Comparison of ENCODE assay signal across 18 mouse cellular contexts in the genomic region with DNA sequence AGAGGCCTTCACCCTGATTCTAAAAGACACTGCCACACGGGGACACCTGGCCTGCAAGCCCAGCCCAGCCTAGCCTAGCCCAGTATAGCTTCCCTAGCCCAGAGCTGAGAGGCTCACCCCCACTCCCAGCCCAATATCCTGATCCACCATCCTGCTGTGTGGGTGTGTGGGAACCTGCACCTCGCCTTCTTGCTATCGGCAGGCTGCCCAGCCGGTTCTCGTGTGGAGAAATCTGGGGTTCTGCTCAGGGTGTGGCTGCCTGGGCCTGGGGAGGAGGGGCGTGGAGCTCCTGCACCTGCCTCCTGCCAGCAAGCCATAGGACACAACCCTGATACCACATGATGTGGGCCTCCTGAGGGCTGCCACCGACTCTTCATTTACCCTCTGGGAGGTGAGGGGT. TPM values are rescaled to one million over a fixed set of nuclear protein-coding genes. Genes with fewer than 3 reads are reported as not detected.
DNase-seq lines count a peak whose midpoint lies in the region; ATAC-seq lines count a peak whose summit lies in the region.
"Had no signal": no experiment of that assay in that cellular context is flagged by ENCODE, and none has a peak within 500 bp of the region (broad histone marks: within the 10 kb centered on the region; RNA-seq: fewer than 3 reads in every experiment).

No protein-coding gene starts in this region.

- no peaks in the 10 kb centered on the region for H3K27me3 ChIP-seq in forebrain, embryonic 14.5 days (replicated peaks; ENCODE audit: control insufficient read depth, insufficient read depth, low read length)
- H3K27me3 ChIP-seq in heart, embryonic 12.5 days (replicated peaks), result peaks cover 59% of the 10 kb centered on the region

- 84% methylated on average over 7 of the region's 7 CpGs for WGBS in forebrain, embryonic 14.5 days
- WGBS in heart, embryonic 12.5 days, result 77% methylated on average over 7 of the region's 7 CpGs

- no peaks in the 10 kb centered on the region for H3K9me3 ChIP-seq in forebrain, embryonic 14.5 days (replicated peaks; ENCODE audit: control insufficient read depth, low read length)
- H3K9me3 ChIP-seq in heart, embryonic 12.5 days (replicated peaks), result no peaks in the 10 kb centered on the region
- H3K9me3 ChIP-seq: neural tube, embryonic 15.5 days had no signal

- H3K4me3 ChIP-seq in forebrain, embryonic 14.5 days (ENCODE audit: low read depth, low read length), result no peak overlapping the region
- no peak overlapping the region for H3K4me3 ChIP-seq in heart, embryonic 12.5 days
- H3K4me3 ChIP-seq: neural tube, embryonic 15.5 days had no signal

- ATAC-seq in forebrain, embryonic 14.5 days, result no peak
- ATAC-seq in heart, embryonic 12.5 days (ENCODE audit: insufficient number of reproducible peaks, low FRiP score), result no peak
- ATAC-seq: liver, postnatal 0 days had no signal

- H3K9ac ChIP-seq in forebrain, embryonic 14.5 days (ENCODE audit: low read length), result no peak overlapping the region
- no peak overlapping the region for H3K9ac ChIP-seq in heart, embryonic 12.5 days
- H3K9ac ChIP-seq: hindbrain, embryonic 14.5 days; liver, postnatal 0 days; neural tube, embryonic 15.5 days had no signal

- no peak overlapping the region for H3K4me2 ChIP-seq in forebrain, embryonic 14.5 days (ENCODE audit: low read length)
- no peak overlapping the region for H3K4me2 ChIP-seq in heart, embryonic 12.5 days
- H3K4me2 ChIP-seq: hindbrain, embryonic 14.5 days; neural tube, embryonic 15.5 days had no signal

- no peak overlapping the region for H3K27ac ChIP-seq in forebrain, embryonic 14.5 days (ENCODE audit: low read depth, low read length)
- H3K27ac ChIP-seq in heart, embryonic 12.5 days (ENCODE audit: poor library complexity, severe bottlenecking), result no peak overlapping the region
- H3K27ac ChIP-seq: hindbrain, embryonic 14.5 days; neural tube, embryonic 15.5 days had no signal

- peak; percentile 71 for DNase-seq in layer of hippocampus, adult 11-12 months (ENCODE audit: low spot score)
- no peak for DNase-seq in layer of hippocampus, postnatal 10 days (ENCODE audit: low spot score in 2 of 2)
- peak; percentile 66 for DNase-seq in urinary bladder, postnatal 14 days (ENCODE audit: low spot score)
- no peak for DNase-seq in urinary bladder, postnatal 25 days (ENCODE audit: low spot score)
- DNase-seq in left cerebral cortex, postnatal 36 days (ENCODE audit: low spot score in 2 of 2), result peak; percentile 75 to 88
- DNase-seq in forebrain, embryonic 14.5 days (ENCODE audit: low spot score), result no peak
- DNase-seq in testis, postnatal 14 days (ENCODE audit: low spot score), result no peak
- DNase-seq: adrenal gland, postnatal 36 days; cerebellum, adult 11-12 months; embryo, embryonic 11 days; kidney, adult 9 months; liver, postnatal 0 days had no signal

- intact Hi-C loops in left cerebral cortex, postnatal 36 days (cut with DNase I), result no loop called here

- no peaks in the 10 kb centered on the region for H3K4me1 ChIP-seq in forebrain, embryonic 14.5 days (ENCODE audit: control insufficient read depth, insufficient read depth, low read length)
- no peaks in the 10 kb centered on the region for H3K4me1 ChIP-seq in heart, embryonic 12.5 days (replicated peaks)
- H3K4me1 ChIP-seq: neural tube, embryonic 15.5 days had no signal

- no peaks in the 10 kb centered on the region for H3K36me3 ChIP-seq in forebrain, embryonic 14.5 days (ENCODE audit: control insufficient read depth, insufficient read depth, low read length)
- no peaks in the 10 kb centered on the region for H3K36me3 ChIP-seq in heart, embryonic 12.5 days
- H3K36me3 ChIP-seq: neural tube, embryonic 15.5 days had no signal

RNA-seq across cellular contexts. Expression of gene Aspg, which starts 11.2 kb away (rescaled TPM):
- 1 to 10 TPM; 1.5 to 2.7 TPM for total RNA-seq in layer of hippocampus, postnatal 10 days (2021)
- 1 to 10 TPM; 2.4 to 4.5 TPM for total RNA-seq in left cerebral cortex, postnatal 36 days (2021)
- polyA plus RNA-seq in forebrain, embryonic 14.5 days (2014; fragmentation: Nextera tagmentation; extraction: Ambion mirVana), result 0.17 and 0.46 TPM in 2 replicates
- polyA plus RNA-seq in heart, embryonic 12.5 days (2016; fragmentation: Nextera tagmentation; extraction: Ambion mirVana), result 0.45 and 2.2 TPM in 2 replicates
- total RNA-seq: gastrocnemius, adult 8-10 months; megakaryocyte, adult 5-6 weeks; monocyte, adult 5-6 weeks had no signal

RNA-seq across cellular contexts. Expression of gene Kif26a, which starts 28.4 kb away (rescaled TPM):
- total RNA-seq in layer of hippocampus, postnatal 10 days (2021), result 10 to 100 TPM in 1 of 2 experiments, 1 to 10 TPM in 1; 7.6 to 10.0 TPM
- 1 to 10 TPM; 5.1 to 5.3 TPM for total RNA-seq in left cerebral cortex, postnatal 36 days (2021)
- 11.5 and 12.3 TPM in 2 replicates for polyA plus RNA-seq in forebrain, embryonic 14.5 days (2014; fragmentation: Nextera tagmentation; extraction: Ambion mirVana)
- 2.5 and 2.7 TPM in 2 replicates for polyA plus RNA-seq in heart, embryonic 12.5 days (2016; fragmentation: Nextera tagmentation; extraction: Ambion mirVana)
- total RNA-seq: megakaryocyte, adult 5-6 weeks; monocyte, adult 5-6 weeks had no signal

Comparison
In these comparisons a context has a peak if more than half of its experiments do, and no peak if none do; other contexts are left out.
1. DNase-seq: peak in layer of hippocampus, adult 11-12 months (single experiment), urinary bladder, postnatal 14 days (single experiment) and left cerebral cortex, postnatal 36 days (2 of 2); none in layer of hippocampus, postnatal 10 days (0 of 2), urinary bladder, postnatal 25 days (single experiment), forebrain, embryonic 14.5 days (single experiment) and testis, postnatal 14 days (single experiment).